Mouse (Mus musculus): ENCODE results near the gene Slco3a1. TPM values are rescaled to one million over a fixed set of nuclear protein-coding genes. Genes with fewer than 3 reads are reported as not detected.
A peak's percentile ranks its signal among the peaks of the same experiment; 100 is the strongest.

The Slco3a1 gene
- polyA plus RNA-seq, 1 experiment from 2014 or later: 19.6 TPM

- Histone ChIP-seq H3K9ac (ENCODE audit: low read depth, low read length) (no peak overlapping the region), H3K36me3 (ENCODE audit: control insufficient read depth, insufficient read depth, low read length) (no peaks in the 10 kb centered on the region), H3K27me3 (ENCODE audit: control insufficient read depth, insufficient read depth, low read length) (peaks cover 4% of the 10 kb centered on the region; the same call in 1 of the 2 replicates), H3K9me3 (ENCODE audit: control insufficient read depth, low read length) (no peaks in the 10 kb centered on the region), H3K27ac (ENCODE audit: low read depth, low read length) (no peak overlapping the region), H3K4me3 (ENCODE audit: low read length) (peak overlapping the region; percentile 71; the same call in 1 of the 2 replicates), H3K4me2 (replicated peaks; ENCODE audit: low read depth, low read length) (peak overlapping the region; percentile 97; the same call in 1 of the 2 replicates), H3K4me1 (ENCODE audit: control insufficient read depth, insufficient read depth, low read length) (peaks cover 24% of the 10 kb centered on the region; the same call in 1 of the 2 replicates)
- WGBS: 29% methylated on average over 2 of the region's 2 CpGs
- ATAC-seq (ENCODE audit: low FRiP score, low TSS enrichment): no peak
These were observed 2.6 kb downstream of the Slco3a1 start for GRCm38 (mm10) chr7:74552000-74552358.

GRCm38 (mm10) chr7:74551338-74551999 is 3.1 kb downstream of the Slco3a1 start:
- no peak overlapping the region for H3K9ac ChIP-seq (ENCODE audit: low read depth, low read length)
- peak overlapping the region; percentile 97; the same call in 1 of the 2 replicates for H3K4me2 ChIP-seq (replicated peaks; ENCODE audit: low read depth, low read length)
- no peaks in the 10 kb centered on the region for H3K9me3 ChIP-seq (ENCODE audit: control insufficient read depth, low read length)
- no peak for ATAC-seq (ENCODE audit: low FRiP score, low TSS enrichment)
- H3K27ac ChIP-seq (ENCODE audit: low read depth, low read length): no peak overlapping the region
- H3K4me1 ChIP-seq (ENCODE audit: control insufficient read depth, insufficient read depth, low read length): peaks cover 24% of the 10 kb centered on the region; the same call in 1 of the 2 replicates
- WGBS: 79% methylated on average over 9 of the region's 9 CpGs
- H3K27me3 ChIP-seq (ENCODE audit: control insufficient read depth, insufficient read depth, low read length): peaks cover 4% of the 10 kb centered on the region; the same call in 1 of the 2 replicates
- H3K36me3 ChIP-seq (ENCODE audit: control insufficient read depth, insufficient read depth, low read length): no peaks in the 10 kb centered on the region
- H3K4me3 ChIP-seq (ENCODE audit: low read length): no peak overlapping the region

- peaks cover 17% of the 10 kb centered on the region; the same call in 1 of the 2 replicates for H3K4me1 ChIP-seq (ENCODE audit: control insufficient read depth, insufficient read depth, low read length)
- H3K9me3 ChIP-seq (ENCODE audit: control insufficient read depth, low read length): no peaks in the 10 kb centered on the region
- 16% methylated on average over 6 of the region's 6 CpGs for WGBS
- no peak overlapping the region for H3K9ac ChIP-seq (ENCODE audit: low read depth, low read length)
- no peak overlapping the region for H3K4me3 ChIP-seq (ENCODE audit: low read length)
- H3K4me2 ChIP-seq (replicated peaks; ENCODE audit: low read depth, low read length): no peak overlapping the region; the same call in 1 of the 2 replicates
- peaks cover 4% of the 10 kb centered on the region; the same call in 1 of the 2 replicates for H3K27me3 ChIP-seq (ENCODE audit: control insufficient read depth, insufficient read depth, low read length)
- peak; percentile 30; the same call in 1 of the 2 replicates for ATAC-seq (ENCODE audit: low FRiP score, low TSS enrichment)
- no peak overlapping the region for H3K27ac ChIP-seq (ENCODE audit: low read depth, low read length)
- H3K36me3 ChIP-seq (ENCODE audit: control insufficient read depth, insufficient read depth, low read length): no peaks in the 10 kb centered on the region
These were observed 4.9 kb downstream of the Slco3a1 start for GRCm38 (mm10) chr7:74549686-74550085.

- WGBS: 56% methylated on average over 6 of the region's 6 CpGs
- peaks cover 17% of the 10 kb centered on the region; the same call in 1 of the 2 replicates for H3K4me1 ChIP-seq (ENCODE audit: control insufficient read depth, insufficient read depth, low read length)
- ATAC-seq (ENCODE audit: low FRiP score, low TSS enrichment): no peak
- no peak overlapping the region for H3K27ac ChIP-seq (ENCODE audit: low read depth, low read length)
- H3K4me3 ChIP-seq (ENCODE audit: low read length): no peak overlapping the region
- no peaks in the 10 kb centered on the region for H3K9me3 ChIP-seq (ENCODE audit: control insufficient read depth, low read length)
- H3K9ac ChIP-seq (ENCODE audit: low read depth, low read length): no peak overlapping the region
- no peak overlapping the region for H3K4me2 ChIP-seq (replicated peaks; ENCODE audit: low read depth, low read length)
- H3K36me3 ChIP-seq (ENCODE audit: control insufficient read depth, insufficient read depth, low read length): no peaks in the 10 kb centered on the region
- H3K27me3 ChIP-seq (ENCODE audit: control insufficient read depth, insufficient read depth, low read length): peaks cover 4% of the 10 kb centered on the region; the same call in 1 of the 2 replicates
These were observed 5.5 kb downstream of the Slco3a1 start for GRCm38 (mm10) chr7:74549013-74549582.

- Histone ChIP-seq H3K27ac (ENCODE audit: low read depth, low read length) (no peak overlapping the region), H3K4me2 (replicated peaks; ENCODE audit: low read depth, low read length) (no peak overlapping the region), H3K9me3 (ENCODE audit: control insufficient read depth, low read length) (no peaks in the 10 kb centered on the region), H3K9ac (ENCODE audit: low read depth, low read length) (no peak overlapping the region), H3K4me3 (ENCODE audit: low read length) (no peak overlapping the region), H3K36me3 (ENCODE audit: control insufficient read depth, insufficient read depth, low read length) (no peaks in the 10 kb centered on the region), H3K27me3 (ENCODE audit: control insufficient read depth, insufficient read depth, low read length) (no peaks in the 10 kb centered on the region), H3K4me1 (ENCODE audit: control insufficient read depth, insufficient read depth, low read length) (peaks cover 14% of the 10 kb centered on the region; the same call in 1 of the 2 replicates)
- WGBS: 87% methylated on average over 6 of the region's 6 CpGs
- no peak for ATAC-seq (ENCODE audit: low FRiP score, low TSS enrichment)
These were observed 7.9 kb downstream of the Slco3a1 start for GRCm38 (mm10) chr7:74546691-74547090.

- H3K4me3 ChIP-seq (ENCODE audit: low read length): no peak overlapping the region
- no peaks in the 10 kb centered on the region for H3K9me3 ChIP-seq (ENCODE audit: control insufficient read depth, low read length)
- peaks cover 10% of the 10 kb centered on the region; the same call in 1 of the 2 replicates for H3K4me1 ChIP-seq (ENCODE audit: control insufficient read depth, insufficient read depth, low read length)
- no peaks in the 10 kb centered on the region for H3K36me3 ChIP-seq (ENCODE audit: control insufficient read depth, insufficient read depth, low read length)
- no peaks in the 10 kb centered on the region for H3K27me3 ChIP-seq (ENCODE audit: control insufficient read depth, insufficient read depth, low read length)
- no peak overlapping the region for H3K9ac ChIP-seq (ENCODE audit: low read depth, low read length)
- WGBS: 78% methylated on average over 6 of the region's 6 CpGs
- ATAC-seq (ENCODE audit: low FRiP score, low TSS enrichment): no peak
- H3K4me2 ChIP-seq (replicated peaks; ENCODE audit: low read depth, low read length): no peak overlapping the region
- H3K27ac ChIP-seq (ENCODE audit: low read depth, low read length): no peak overlapping the region
These were observed 9.0 kb downstream of the Slco3a1 start for GRCm38 (mm10) chr7:74545498-74545990.

GRCm38 (mm10) chr7:74544306-74544705 is 10.3 kb downstream of the Slco3a1 start:
- Histone ChIP-seq H3K27ac (ENCODE audit: low read depth, low read length) (no peak overlapping the region), H3K9ac (ENCODE audit: low read depth, low read length) (no peak overlapping the region), H3K4me1 (ENCODE audit: control insufficient read depth, insufficient read depth, low read length) (peaks cover 6% of the 10 kb centered on the region; the same call in 1 of the 2 replicates), H3K4me3 (ENCODE audit: low read length) (no peak overlapping the region), H3K9me3 (ENCODE audit: control insufficient read depth, low read length) (no peaks in the 10 kb centered on the region), H3K27me3 (ENCODE audit: control insufficient read depth, insufficient read depth, low read length) (no peaks in the 10 kb centered on the region), H3K36me3 (ENCODE audit: control insufficient read depth, insufficient read depth, low read length) (no peaks in the 10 kb centered on the region), H3K4me2 (replicated peaks; ENCODE audit: low read depth, low read length) (no peak overlapping the region)
- 78% methylated on average over 7 of the region's 7 CpGs for WGBS
- no peak for ATAC-seq (ENCODE audit: low FRiP score, low TSS enrichment)

GRCm38 (mm10) chr7:74541958-74542357 is 12.6 kb downstream of the Slco3a1 start:
- no peaks in the 10 kb centered on the region for H3K27me3 ChIP-seq (ENCODE audit: control insufficient read depth, insufficient read depth, low read length)
- H3K27ac ChIP-seq (ENCODE audit: low read depth, low read length): no peak overlapping the region
- H3K36me3 ChIP-seq (ENCODE audit: control insufficient read depth, insufficient read depth, low read length): no peaks in the 10 kb centered on the region
- ATAC-seq (ENCODE audit: low FRiP score, low TSS enrichment): no peak
- WGBS: 61% methylated on average over 4 of the region's 4 CpGs
- no peak overlapping the region for H3K9ac ChIP-seq (ENCODE audit: low read depth, low read length)
- no peaks in the 10 kb centered on the region for H3K9me3 ChIP-seq (ENCODE audit: control insufficient read depth, low read length)
- no peak overlapping the region for H3K4me3 ChIP-seq (ENCODE audit: low read length)
- H3K4me1 ChIP-seq (ENCODE audit: control insufficient read depth, insufficient read depth, low read length): peaks cover 6% of the 10 kb centered on the region; the same call in 1 of the 2 replicates
- no peak overlapping the region for H3K4me2 ChIP-seq (replicated peaks; ENCODE audit: low read depth, low read length)
